Mouse (Mus musculus) ES-E14 (cell line): ENCODE results near the gene Ube2g2. TPM values are rescaled to one million over a fixed set of nuclear protein-coding genes. Genes with fewer than 3 reads are reported as not detected.
A peak's percentile ranks its signal among the peaks of the same experiment; 100 is the strongest.

Experiments
- DNase-seq: peaks from one replicate; pipeline ENCODE4 v3.0.0-alpha.2; 2013; ENCODE audit warnings: low read depth, low spot score
- H3K27ac ChIP-seq: 2 replicates; pipeline ENCODE4 v1.5.1; 2012; ENCODE audit warnings: low read depth, mild to moderate bottlenecking, low read length, moderate library complexity, mixed read lengths; ENCODE audit not compliant: poor library complexity, insufficient read depth, severe bottlenecking
- H3K36me3 ChIP-seq: 2 replicates; pipeline ENCODE4 v1.6.1; 2012; ENCODE audit warnings: mild to moderate bottlenecking, low read length, moderate library complexity, mixed read lengths; ENCODE audit not compliant: control insufficient read depth, poor library complexity, insufficient read depth, severe bottlenecking
- H3K4me1 ChIP-seq, 2 experiments: fragments of 150-350 bp in 1 of 2; sonication (generic) in 1 of 2; 2 replicates each; pipeline ENCODE4 v1.6.1; 2012; ENCODE audit warnings: low read length in 2 of 2, mild to moderate bottlenecking in 1 of 2, mixed read lengths in 1 of 2; ENCODE audit not compliant: control insufficient read depth in 2 of 2, insufficient read depth in 2 of 2, poor library complexity in 1 of 2
- H3K4me3 ChIP-seq, 2 experiments: fragments of 150-350 bp in 1 of 2; sonication (generic) in 1 of 2; 2 replicates each; pipeline ENCODE4 v1.5.1; 2012; ENCODE audit warnings: low read length in 2 of 2, low read depth in 1 of 2, mild to moderate bottlenecking in 1 of 2, mixed read lengths in 1 of 2; ENCODE audit not compliant: insufficient read depth in 1 of 2, poor library complexity in 1 of 2, severe bottlenecking in 1 of 2
- H3K9ac ChIP-seq: 2 replicates; pipeline ENCODE4 v1.6.1; 2012; ENCODE audit warnings: low read depth, mild to moderate bottlenecking, low read length, mixed read lengths; ENCODE audit not compliant: poor library complexity, insufficient read depth, severe bottlenecking
- H3K9me3 ChIP-seq: fragments of 150-350 bp; sonication (generic); 2 replicates; pipeline ENCODE4 v1.6.1; 2012; ENCODE audit warnings: low read depth, mild to moderate bottlenecking, low read length; ENCODE audit not compliant: control insufficient read depth, insufficient read depth
- CHD2 ChIP-seq: IDR thresholded peaks from 2 replicates; pipeline ENCODE4 v1.6.1; 2014; ENCODE audit warnings: mild to moderate bottlenecking, low read depth, low read length, inconsistent platforms
- HCFC1 ChIP-seq: IDR thresholded peaks from 2 replicates; pipeline ENCODE4 v1.6.1; 2012; ENCODE audit warnings: low read length, inconsistent platforms, borderline replicate concordance; ENCODE audit not compliant: insufficient read depth
- MAFK ChIP-seq: IDR thresholded peaks from 2 replicates; pipeline ENCODE4 v1.6.1; 2014; ENCODE audit warnings: mild to moderate bottlenecking, low read depth, low read length, inconsistent platforms; ENCODE audit not compliant: insufficient read depth
- ZC3H11A ChIP-seq: IDR thresholded peaks from 2 replicates; pipeline ENCODE4 v1.6.1; 2012; ENCODE audit warnings: low read depth, mild to moderate bottlenecking, inconsistent platforms, low read length, borderline replicate concordance
- ZNF384 ChIP-seq: IDR thresholded peaks from 2 replicates; pipeline ENCODE4 v1.6.1; 2012; ENCODE audit warnings: low read depth, low read length, inconsistent platforms
- in situ Hi-C, 2 experiments: fragments of 600-800 bp; cut with MboI; formaldehyde crosslinking; loops; one replicate each; pipeline ENCODE4 v1.15.1; 2025; ENCODE audit warnings: low sequenced_read_pairs in 2 of 2, inconsistent platforms in 1 of 2; ENCODE audit not compliant: unreplicated experiment in 2 of 2
- total RNA-seq: library from RNA; depleted of rRNA; stranded (reverse); fragments of 300-350 nt; gene quantifications from 2 replicates; pipeline ENCODE4 v1.2.3, GENCODE M21; 2012

Gene Ube2g2
- total RNA-seq, 1 experiment: 32.7 TPM

DNA sequence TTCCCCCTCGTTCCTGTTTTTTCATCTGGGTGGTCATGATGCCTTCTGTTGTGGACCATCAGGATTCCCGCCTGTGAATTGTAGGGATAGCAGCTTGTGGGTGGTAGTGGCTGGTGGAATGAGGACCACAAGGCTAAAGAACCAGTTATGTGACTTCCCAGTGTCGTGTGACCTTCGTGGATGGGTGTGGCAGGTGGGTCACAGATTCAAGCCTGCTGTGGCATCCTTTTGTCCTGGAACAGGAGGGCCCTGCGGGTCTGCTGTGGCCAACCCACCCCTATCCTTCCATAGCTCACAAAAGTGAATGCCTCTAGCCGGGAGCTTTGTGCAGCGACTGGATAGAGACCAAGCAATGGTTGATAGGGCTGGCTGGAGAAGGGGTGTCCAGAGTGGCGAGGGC lies 25.8 kb downstream of the Ube2g2 start:
- TF ChIP-seq ZC3H11A: no peak
- TF ChIP-seq CHD2: no peak
- TF ChIP-seq MAFK: no peak
- no peak for TF ChIP-seq HCFC1
- no peak for TF ChIP-seq ZNF384
- H3K9me3 ChIP-seq: no peaks in the 10 kb centered on the region
- peaks cover 19% of the 10 kb centered on the region for H3K36me3 ChIP-seq
- DNase-seq: no peak
- H3K4me3 ChIP-seq: no peak overlapping the region
- in situ Hi-C loops: no loop called here
- H3K4me1 ChIP-seq: peaks cover 3 to 14% of the 10 kb centered on the region in 2 experiments; a peak in 2 of 4 replicates
- H3K27ac ChIP-seq: no peak overlapping the region
- H3K9ac ChIP-seq: no peak overlapping the region

- in situ Hi-C loops: no loop called here
- H3K36me3 ChIP-seq: no peaks in the 10 kb centered on the region
- H3K9ac ChIP-seq: no peak overlapping the region
- H3K4me1 ChIP-seq: peaks cover 3 to 14% of the 10 kb centered on the region in 2 experiments; a peak in 2 of 4 replicates
- TF ChIP-seq ZNF384 (no peak), HCFC1 (no peak), MAFK (no peak), ZC3H11A (no peak), CHD2 (no peak)
- no peak overlapping the region for H3K27ac ChIP-seq
- no peak overlapping the region for H3K4me3 ChIP-seq
- no peaks in the 10 kb centered on the region for H3K9me3 ChIP-seq
- DNase-seq: no peak
Measured at GRCm38 (mm10) chr10:77652046-77652445, 30.0 kb downstream of the Ube2g2 start.

DNA sequence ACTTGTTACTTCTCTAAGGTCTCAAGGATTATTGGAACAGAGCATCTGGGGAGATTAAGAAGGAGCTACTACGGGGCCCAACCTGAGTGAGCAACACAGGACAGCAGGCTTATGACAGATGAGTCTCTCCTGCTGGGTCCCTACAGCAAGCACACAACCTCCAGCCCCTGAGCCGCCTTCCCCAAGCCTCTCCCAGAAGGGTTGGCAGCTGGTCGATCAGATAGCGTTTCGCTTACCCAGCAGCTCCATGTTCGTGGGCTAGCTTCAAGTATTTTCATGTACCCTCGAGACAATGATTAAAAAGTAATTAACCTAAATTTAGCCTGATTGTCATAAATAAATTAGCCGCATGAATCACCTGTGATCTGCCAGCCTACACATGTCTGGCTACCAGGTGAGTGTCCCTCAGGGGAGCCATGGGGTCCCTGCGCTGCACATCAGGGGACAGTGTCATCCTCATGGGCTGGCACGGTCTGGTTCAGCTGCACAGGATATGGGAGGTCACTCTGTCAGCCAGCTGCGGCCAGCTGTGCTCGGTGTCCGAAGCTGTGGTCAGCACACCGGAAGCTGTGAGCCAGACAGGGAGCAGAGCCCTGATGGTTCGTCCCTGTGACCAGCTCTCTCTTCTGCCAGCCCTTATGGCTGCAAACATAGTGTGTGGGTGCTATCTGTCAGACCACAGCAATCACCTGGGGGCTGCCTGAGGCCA lies 36.4 kb downstream of the Ube2g2 start:
- TF ChIP-seq MAFK: no peak
- TF ChIP-seq ZC3H11A: no peak
- TF ChIP-seq HCFC1: no peak
- no peak for TF ChIP-seq CHD2
- Histone ChIP-seq H3K9me3 (no peaks in the 10 kb centered on the region), H3K4me1 (no peaks in the 10 kb centered on the region), H3K36me3 (no peaks in the 10 kb centered on the region), H3K9ac (no peak overlapping the region), H3K4me3 (no peak overlapping the region), H3K27ac (no peak overlapping the region)
- in situ Hi-C loops: no loop called here
- no peak for DNase-seq

DNA sequence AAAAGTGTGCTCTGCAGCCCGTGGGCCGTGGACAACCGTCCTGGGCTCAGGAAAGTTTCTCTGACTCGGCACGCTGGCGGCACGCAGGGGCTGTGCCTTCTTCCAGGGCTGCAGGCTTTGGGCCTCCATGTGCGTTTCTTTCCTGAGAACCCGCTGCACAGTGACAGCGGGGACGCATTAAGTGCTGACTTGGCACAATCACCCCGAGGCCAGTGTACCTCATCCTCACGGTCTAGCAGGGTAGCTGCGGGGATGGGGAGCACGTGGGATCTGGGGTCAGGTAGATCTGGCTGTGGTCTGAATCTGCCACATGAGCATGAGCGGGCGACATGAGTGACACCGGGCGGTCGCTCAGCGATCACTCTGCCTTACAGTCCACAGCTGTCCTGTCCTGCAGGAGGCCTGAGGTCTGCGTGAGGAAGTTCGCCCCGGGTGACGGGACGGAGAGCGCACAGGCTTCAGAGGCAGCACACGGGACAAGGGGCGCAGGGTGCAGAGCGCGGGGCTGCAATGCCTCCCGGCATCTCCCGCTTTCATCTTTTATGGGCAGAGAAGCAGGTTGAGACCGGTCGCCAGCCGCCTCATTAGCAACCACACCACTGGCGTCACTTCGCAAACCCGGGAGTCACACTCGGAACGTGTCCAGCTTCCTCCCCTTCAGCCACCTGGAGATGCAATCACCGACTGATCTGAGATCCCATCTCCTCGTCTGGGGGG lies 42.0 kb downstream of the Ube2g2 start:
- no peak overlapping the region for H3K27ac ChIP-seq
- peak overlapping the region; percentile 56 to 67 for H3K4me3 ChIP-seq
- H3K9ac ChIP-seq: peak overlapping the region; percentile 32; the same call in 1 of the 2 replicates
- DNase-seq: no peak
- H3K4me1 ChIP-seq: no peaks in the 10 kb centered on the region
- no peaks in the 10 kb centered on the region for H3K36me3 ChIP-seq
- TF ChIP-seq MAFK (peak; percentile 95), CHD2 (no peak), ZC3H11A (no peak)
- no peaks in the 10 kb centered on the region for H3K9me3 ChIP-seq
- in situ Hi-C loops: no loop called here
